Mouse (Mus musculus) gastrocnemius, adult 18-20 months (tissue): ENCODE data around the gene Tob1. TPM values are rescaled to one million over a fixed set of nuclear protein-coding genes. Genes with fewer than 3 reads are reported as not detected.

ENCODE experiments used
- DNase-seq: peaks from one replicate; pipeline ENCODE4 v3.0.0; 2021; ENCODE audit warnings: low spot score
- total RNA-seq, 2 experiments: library from RNA; stranded (reverse); gene quantifications; 2 replicates each; pipeline ENCODE4 v1.2.3; 2021

Gene Tob1
- total RNA-seq, 2 experiments from 2014 or later, result 215 to 238 TPM

DNA sequence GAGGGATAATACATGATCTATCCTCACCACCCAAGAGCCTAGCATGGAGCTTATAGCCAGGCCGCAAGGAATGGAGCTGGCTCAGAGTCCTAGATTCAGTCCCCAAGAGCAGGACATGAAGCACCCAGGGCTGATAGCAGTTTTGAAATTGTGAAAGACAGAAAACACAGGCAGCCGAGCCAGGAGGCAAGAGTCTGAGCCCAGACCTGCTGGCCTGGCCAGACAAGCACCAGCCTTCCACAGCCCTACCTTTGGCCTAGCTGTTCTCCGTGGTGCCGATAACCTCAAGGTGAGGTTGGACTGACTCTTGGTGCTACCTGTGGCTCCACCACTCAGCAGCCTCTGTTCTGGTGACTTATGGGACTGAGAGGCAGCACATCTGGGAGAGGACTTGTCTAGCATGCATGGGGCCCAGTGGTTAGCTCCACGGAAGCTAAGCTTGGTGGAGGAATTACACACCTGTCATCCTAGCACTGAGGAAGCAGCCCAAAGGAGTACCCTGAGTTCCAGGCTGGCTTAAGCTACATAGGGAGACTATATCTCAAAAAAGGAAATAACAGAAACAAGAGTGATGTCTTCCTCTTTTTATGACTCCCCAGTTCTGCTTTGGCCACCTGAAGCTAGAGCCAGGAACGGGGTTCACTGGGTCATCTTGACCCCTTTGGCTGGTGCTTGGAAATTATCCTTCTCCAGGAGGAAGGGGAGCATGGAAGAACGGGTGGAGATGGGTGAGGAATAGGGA, 12.7 kb upstream of the Tob1 start:
- no peak for DNase-seq

- DNase-seq, result no peak
Measured at GRCm38 (mm10) chr11:94199771-94200170, 11.5 kb upstream of the Tob1 start.

GRCm38 (mm10) chr11:94200422-94200821, 10.8 kb upstream of the Tob1 start:
- no peak for DNase-seq

- DNase-seq, result no peak
Measured at GRCm38 (mm10) chr11:94202106-94202505, 9.1 kb upstream of the Tob1 start.

GRCm38 (mm10) chr11:94203066-94203465, 8.2 kb upstream of the Tob1 start:
- DNase-seq, result no peak

GRCm38 (mm10) chr11:94206398-94207114, 4.7 kb upstream of the Tob1 start:
- DNase-seq, result no peak

DNA sequence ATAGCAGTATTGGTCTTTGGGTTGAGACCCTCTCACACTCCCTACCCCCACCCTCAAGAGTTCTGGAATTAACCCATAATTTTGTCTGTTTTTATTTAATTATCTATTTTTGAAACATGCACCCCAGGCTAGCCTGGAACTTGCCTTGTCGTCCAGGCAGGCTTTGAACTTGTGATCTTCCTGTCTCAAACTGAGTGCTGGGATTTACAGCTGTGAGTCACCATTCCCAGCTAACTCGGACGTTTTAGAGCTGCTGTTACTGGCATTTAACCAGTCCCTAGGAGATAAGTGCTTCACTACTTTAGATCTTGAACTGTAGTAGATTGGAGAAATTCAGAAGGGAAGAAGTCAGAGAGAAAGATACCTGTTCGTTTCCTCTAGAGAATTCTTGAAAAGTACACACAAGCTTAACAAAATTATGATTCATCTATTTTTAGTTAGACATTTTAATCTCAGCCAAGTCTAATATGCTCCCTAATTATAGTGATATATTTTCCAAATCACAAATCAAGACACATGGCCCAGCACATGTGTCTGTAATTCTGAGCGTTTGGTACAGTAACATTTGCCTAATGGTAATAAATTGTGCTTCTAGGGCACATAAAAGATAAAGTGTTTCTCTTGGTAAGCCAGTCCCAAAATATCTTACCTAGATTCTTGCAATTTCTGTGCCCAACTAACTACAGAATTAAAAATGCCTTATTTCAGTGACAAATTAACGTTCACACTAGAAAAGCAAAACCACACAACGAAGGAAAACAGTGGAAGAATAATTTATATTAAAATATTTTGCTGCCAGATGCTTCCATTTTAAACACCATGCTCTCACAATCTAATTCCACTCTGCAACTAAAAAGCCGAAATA, 2.2 kb upstream of the Tob1 start:
- DNase-seq, result no peak

- no peak for DNase-seq
Measured at GRCm38 (mm10) chr11:94209695-94210131, 1.5 kb upstream of the Tob1 start.

- peak; percentile 93 for DNase-seq
Measured at GRCm38 (mm10) chr11:94210191-94211086, 815 bp upstream of the Tob1 start.

- DNase-seq, result peak; percentile 87
Measured at GRCm38 (mm10) chr11:94211651-94212488, 616 bp downstream of the Tob1 start.

DNA sequence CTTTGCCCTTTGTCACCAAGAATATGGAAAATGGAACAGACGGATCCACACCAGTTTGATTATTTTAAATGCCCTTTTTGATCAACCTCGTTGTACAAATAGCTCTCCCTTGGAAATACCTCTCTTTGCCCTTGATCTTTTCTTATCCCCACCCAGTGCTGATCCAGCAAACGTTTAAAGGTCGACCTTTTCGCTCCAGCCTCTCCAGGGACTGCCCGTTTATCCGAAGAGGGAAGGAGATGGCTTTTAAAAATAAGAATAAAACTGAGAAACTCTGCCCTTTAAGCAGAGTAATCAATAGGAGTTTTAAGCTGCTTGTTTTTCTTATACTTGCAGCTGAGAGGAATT, 1.2 kb downstream of the Tob1 start:
- no peak for DNase-seq

GRCm38 (mm10) chr11:94212997-94213396, 1.7 kb downstream of the Tob1 start:
- DNase-seq, result no peak

GRCm38 (mm10) chr11:94213735-94214594, 2.7 kb downstream of the Tob1 start:
- peak; percentile 63 for DNase-seq

DNA sequence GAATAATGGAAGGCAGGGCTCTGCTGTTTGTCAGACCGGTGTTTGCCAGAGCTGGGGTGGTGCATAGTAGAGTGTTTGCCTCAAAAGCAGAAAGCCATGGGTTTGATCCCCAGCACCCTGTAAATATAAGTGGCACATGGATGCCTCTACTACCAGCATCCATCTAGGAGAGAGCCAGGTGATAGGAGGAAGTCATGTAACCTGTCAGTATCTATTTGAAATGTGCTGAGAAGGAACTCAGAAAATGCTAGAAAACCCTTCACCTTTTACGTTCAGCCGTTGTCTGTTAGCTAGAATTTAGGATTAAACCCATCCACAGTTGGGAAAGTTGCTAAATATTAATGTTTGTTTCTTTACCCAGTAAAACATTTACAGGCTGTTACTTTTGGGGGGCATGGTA, 4.3 kb downstream of the Tob1 start:
- DNase-seq, result no peak

DNA sequence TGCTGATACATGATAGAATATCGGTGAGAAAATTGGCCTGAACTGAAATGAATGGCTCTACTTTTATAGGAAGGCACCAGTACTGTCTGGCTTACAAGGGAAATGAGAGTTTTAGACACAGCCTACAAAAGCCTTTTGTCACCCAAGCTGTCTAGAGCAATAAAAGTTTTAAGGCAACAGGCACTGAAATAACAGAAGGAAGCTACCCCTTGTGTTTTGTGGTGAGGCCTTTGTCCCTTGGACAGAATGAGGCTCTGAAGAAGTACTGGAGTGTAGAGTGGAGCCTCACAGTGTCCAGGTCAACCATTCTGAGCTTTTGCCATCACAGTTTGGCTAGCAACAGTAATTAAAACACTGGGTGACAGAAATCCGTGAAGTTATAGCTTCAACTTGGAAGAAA, 5.0 kb downstream of the Tob1 start:
- no peak for DNase-seq

- no peak for DNase-seq
Measured at GRCm38 (mm10) chr11:94221257-94221656, 10.0 kb downstream of the Tob1 start.

GRCm38 (mm10) chr11:94223531-94223930, 12.3 kb downstream of the Tob1 start:
- no peak for DNase-seq

DNA sequence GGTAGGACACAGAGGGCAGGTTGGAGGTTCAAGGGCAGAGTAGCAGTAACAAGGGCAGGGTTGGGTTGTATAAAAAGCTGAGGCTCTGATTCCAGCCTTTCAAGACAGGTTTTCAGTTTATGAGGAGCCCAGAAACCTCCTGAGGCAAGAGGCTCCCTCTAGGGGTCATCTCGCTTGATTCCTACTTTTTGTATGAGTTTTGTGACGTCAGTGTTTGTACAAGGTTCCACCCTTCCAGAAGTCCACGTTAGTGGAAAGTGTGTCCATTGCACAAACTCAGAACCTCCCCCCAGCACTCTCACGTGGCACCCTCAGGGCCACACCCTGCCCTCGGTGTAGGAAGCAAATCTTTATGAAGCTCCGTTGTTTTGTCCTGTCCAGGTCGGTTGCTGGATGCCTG, 14.7 kb downstream of the Tob1 start:
- peak; percentile 56 for DNase-seq

DNA sequence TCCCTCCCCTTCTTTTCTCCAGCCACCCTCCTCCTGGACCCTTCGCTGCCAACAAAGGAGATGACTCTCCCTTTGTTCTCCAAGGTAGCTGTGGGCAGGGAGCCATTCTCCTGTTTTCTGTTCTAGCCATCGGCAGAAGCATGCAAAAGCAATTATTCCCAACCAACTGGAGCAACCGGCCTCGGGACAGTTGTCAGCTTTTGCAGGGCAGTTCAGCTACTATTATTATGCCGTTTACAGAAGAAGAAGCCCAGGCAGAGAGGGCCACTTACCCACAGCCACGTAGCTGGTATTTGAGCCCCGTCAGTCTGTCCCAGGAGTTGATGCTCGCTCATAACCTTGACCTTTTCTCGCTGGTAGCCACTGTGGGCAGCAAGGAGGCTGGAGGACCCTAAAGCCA, 17.2 kb downstream of the Tob1 start:
- no peak for DNase-seq
